Mouse (Mus musculus): ENCODE results near the gene 6030445D17Rik. TPM values are rescaled to one million over a fixed set of nuclear protein-coding genes. Genes with fewer than 3 reads are reported as not detected.

Gene 6030445D17Rik
- polyA plus RNA-seq (2012; rRNA removed) = 0.34 and 0.36 TPM in 2 replicates

GRCm38 (mm10) chr4:136462086-136462838 lies at the start of gene 6030445D17Rik:
TSS of gene 6030445D17Rik (plus strand) at chr4:136462250.
- peak in 1 of 2 experiments; percentile 68 for DNase-seq (ENCODE audit: extremely low spot score in 1 of 2, low spot score in 1 of 2)

DNA sequence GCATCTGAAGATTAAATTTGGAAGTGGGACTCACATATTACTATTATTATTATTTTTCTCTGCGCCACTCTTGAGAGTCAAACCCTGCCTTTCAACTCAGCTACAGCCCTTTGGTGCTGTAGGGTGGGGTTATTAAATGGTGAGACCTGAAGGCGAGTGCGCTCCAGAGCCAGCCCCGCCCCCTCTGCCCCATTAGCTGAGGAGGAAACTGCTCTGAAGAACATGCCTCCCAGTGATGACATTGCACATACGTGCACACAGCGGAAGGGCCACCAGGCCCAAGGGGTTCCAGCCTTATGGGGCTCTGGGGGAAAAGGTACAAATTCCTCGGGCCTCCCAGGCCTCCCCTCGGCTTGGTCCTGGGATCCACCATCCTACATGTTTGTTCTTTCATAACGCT lies 46.6 kb upstream of the 6030445D17Rik start:
- no peak for DNase-seq (ENCODE audit: extremely low spot score in 1 of 2, low spot score in 1 of 2)

DNA sequence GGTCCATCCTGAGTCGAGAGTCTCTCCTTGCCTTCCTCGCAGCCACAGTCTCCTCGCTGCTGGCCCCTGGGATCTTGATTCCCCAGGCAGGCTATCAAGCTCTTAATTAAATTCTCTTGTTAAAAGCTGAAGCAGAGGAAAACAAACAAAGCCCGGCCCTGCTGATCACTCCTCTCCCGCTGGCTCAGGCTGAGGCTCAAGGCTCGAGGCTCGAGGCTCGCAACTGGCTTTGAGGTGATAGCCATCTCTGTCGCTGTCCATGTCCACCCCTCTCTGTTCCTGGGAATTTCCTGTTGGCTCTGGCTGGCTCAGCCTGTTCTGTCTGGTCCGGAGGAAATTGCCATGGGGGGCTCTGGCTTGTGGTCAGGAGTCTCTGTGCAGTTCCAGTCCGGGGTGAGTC lies 43.1 kb upstream of the 6030445D17Rik start:
- no peak for DNase-seq (ENCODE audit: extremely low spot score in 1 of 2, low spot score in 1 of 2)

DNA sequence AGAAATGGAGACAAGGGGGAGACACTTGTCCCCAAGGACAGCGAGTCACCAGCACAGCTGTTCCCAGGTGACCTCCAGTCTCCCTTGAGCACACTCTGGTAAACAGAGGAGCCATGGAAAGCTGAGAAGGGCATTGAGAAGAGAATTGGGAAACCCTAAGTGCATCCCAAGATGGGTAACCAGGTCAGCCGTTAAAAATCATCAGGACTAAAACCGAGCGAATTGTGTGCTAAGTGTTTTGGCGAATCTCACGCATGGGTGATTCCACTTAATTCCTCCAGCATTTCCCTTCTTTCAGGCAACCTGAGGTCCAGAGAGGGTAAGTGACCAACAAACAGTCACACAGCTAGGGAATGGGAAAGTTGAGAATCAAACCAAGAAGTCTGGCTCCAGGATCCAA lies 42.7 kb upstream of the 6030445D17Rik start:
- DNase-seq (ENCODE audit: extremely low spot score in 1 of 2, low spot score in 1 of 2) = no peak

DNA sequence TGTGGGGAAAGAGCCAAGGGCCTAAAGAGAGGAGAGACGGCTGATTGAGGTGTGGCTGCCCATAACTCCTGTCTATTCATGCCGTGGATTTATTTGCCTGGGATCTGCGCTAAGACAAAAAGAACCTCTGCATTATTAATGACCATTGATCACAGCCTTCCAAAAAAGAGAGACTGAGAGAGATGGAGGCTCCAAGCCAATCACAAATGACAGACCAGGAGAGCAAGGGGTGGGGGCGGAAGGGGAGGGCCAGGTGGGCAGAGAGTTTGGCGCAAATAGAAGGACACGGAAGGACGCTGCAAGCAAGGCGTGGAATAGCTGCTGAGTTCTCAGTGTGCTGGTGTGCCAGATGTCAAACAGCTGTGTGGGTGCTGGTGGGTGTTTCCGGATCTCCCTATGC lies 38.8 kb upstream of the 6030445D17Rik start, which contains the start of gene Htr1d:
TSS of gene Htr1d (plus strand) at position 301 of the 400 bp plus-strand sequence.
- DNase-seq (ENCODE audit: extremely low spot score in 1 of 2, low spot score in 1 of 2) = no peak

DNA sequence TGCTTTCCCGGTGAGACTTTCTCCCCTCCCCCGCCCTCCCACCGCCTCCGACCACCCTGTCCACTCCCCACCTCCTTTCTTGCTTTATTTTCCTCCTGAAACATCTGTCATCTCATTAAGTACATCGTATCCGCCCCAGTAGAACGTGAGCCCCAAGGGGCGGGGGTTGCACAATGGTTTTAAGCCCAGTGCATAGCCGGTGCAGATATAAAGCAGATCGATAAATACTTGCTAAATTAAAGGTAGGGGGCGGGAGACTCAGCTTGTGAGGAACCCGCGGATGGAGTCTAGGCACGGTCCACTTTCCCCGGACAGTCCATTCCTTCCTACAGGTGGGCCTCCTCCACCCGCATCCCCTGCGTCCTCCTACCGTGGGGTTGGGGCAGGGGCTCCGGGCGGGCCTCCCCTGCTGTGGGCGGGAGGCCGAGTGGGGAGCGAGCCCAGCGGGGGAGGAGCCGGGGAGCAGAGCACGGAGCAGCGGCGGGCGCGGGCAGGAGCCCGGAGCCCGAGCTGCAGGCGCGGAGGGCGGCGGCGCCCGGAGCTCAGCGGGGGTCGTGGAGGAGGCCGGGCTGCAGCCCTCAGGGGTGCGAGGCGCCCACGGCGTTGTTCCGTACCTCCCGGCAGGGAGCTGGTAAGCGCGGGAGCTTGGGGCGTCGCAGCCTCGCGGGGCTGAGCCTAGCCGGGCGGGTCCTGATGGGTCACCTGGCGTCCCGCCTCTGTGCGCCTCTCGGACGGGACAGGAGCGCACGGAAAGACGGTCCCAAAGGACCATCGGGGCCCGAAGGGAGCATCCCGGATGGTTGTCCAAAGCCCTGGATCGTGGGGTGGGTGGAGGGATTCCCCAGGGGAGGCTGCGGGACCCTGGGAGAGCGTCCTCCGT lies 37.7 kb upstream of the 6030445D17Rik start:
- no peak for DNase-seq (ENCODE audit: extremely low spot score in 1 of 2, low spot score in 1 of 2)

DNA sequence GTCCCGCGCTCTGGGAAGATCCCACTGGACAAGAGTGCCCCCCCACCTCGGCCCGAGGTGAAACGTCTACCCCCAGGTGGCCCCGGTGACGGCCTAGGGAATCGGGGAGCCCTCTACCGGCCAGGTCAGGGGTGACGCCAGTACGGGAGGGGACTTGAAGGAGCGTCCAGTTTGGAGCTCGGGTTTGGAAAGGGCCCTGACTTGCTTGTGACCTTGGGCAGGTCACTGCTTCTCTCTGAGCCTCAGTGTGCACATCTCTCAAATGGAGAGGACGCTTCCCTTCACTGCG lies 37.1 kb upstream of the 6030445D17Rik start:
- DNase-seq (ENCODE audit: extremely low spot score in 1 of 2, low spot score in 1 of 2) = no peak

- DNase-seq (ENCODE audit: extremely low spot score in 1 of 2, low spot score in 1 of 2) = no peak
Observed at GRCm38 (mm10) chr4:136430609-136431375, 31.3 kb upstream of the 6030445D17Rik start.

GRCm38 (mm10) chr4:136431376-136431693 lies 30.7 kb upstream of the 6030445D17Rik start:
- peak in 1 of 2 experiments; percentile 68 for DNase-seq (ENCODE audit: extremely low spot score in 1 of 2, low spot score in 1 of 2)

GRCm38 (mm10) chr4:136434029-136434428 lies 28.0 kb upstream of the 6030445D17Rik start:
- DNase-seq (ENCODE audit: extremely low spot score in 1 of 2, low spot score in 1 of 2) = no peak

DNA sequence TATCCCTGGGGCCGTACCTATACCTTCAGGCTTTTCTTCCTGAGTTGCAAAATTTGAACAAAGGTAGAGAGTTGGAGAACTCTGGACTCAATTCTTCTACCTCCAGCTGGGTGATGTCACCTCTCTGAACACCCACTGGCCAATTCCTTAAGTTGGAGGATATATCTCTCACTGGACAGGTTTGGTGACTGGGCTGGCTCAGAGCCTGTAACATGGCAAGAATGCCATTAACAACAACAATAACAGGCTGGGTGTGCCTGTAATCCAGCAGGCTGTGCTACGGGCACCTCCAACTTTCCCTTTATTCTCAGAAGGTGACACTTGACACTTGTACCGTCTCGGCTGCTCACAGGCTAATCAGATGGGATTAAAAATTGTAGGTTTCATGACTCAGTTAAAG lies 22.9 kb upstream of the 6030445D17Rik start:
- no peak for DNase-seq (ENCODE audit: extremely low spot score in 1 of 2, low spot score in 1 of 2)

- no peak for DNase-seq (ENCODE audit: extremely low spot score in 1 of 2, low spot score in 1 of 2)
Observed at GRCm38 (mm10) chr4:136441354-136442043, 20.6 kb upstream of the 6030445D17Rik start.

DNA sequence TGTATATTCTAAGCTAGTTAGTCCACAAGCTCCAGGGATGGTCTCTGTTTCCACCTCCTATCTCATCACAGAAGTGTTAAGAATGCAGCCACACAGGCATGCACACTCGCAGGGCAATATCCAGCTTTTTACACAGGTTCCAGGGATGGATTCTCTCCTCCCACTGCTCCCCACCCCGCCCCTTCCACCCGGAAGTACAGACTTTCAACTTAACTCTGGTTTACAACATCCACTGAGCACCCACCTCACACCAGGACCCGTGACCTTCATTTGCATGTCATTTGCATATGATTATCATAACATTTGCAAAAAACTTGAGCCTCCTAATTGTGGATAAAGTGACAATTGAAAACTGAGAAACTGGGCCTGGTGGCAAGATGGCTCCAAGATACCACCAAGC lies 17.5 kb upstream of the 6030445D17Rik start:
- no peak for DNase-seq (ENCODE audit: extremely low spot score in 1 of 2, low spot score in 1 of 2)

DNA sequence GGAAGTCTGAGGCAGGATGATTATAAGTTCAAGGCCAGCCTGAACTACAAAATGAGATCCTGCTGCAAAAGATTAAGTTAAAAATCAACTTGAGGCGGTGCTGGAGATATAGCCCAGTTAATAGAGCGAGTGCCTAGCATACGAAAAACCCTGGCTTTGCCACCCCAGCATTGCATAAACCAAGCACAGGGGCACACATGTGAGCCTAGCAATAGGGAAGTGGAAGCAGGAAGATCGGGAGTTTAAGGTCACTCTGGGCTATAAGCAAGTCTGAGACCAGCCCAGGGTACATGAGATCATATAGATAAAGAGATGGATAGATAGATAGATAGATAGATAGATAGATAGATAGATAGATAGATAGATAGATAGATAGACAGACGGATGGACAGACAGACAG lies 12.3 kb upstream of the 6030445D17Rik start:
- no peak for DNase-seq (ENCODE audit: extremely low spot score in 1 of 2, low spot score in 1 of 2)

DNA sequence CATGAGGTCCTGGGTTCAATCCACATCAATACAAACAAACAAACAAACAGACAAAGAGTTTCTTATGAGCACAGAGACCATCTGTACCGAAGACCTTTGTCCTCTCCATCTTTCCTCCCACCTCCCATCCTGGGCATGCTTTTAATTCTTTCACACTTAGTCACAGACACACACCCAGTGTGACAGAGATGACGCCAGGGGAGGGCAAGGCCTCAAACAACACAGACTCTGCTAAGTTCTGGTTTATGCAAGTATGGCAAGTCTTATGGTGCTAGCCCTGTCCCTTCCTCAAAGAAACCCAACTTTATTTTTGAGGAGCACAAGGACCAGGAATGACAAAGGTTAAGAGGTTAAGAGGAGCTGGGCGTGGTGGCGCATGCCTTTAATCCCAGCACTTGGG lies 11.8 kb upstream of the 6030445D17Rik start:
- no peak for DNase-seq (ENCODE audit: extremely low spot score in 1 of 2, low spot score in 1 of 2)

DNA sequence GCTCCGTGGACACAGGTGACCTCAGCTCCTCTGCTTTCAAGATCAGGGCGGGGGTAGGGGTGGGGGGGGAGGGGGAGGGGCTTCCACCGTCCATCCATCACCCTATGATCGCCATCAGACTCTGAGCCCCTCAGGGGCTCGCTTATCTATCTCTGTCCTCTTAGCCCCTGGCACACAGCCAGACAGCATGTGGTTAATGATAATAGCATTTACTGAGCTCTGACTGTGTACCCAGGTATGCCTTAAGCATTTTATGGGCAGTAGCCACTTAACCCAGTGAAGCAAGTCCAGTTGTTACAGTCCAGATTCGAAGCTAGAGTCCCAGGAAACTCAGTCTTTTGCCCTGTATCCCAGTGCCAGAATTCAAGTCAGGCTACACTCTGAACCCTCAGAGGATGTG lies 10.5 kb upstream of the 6030445D17Rik start:
- no peak for DNase-seq (ENCODE audit: extremely low spot score in 1 of 2, low spot score in 1 of 2)

- DNase-seq (ENCODE audit: extremely low spot score in 1 of 2, low spot score in 1 of 2) = no peak
Observed at GRCm38 (mm10) chr4:136452286-136452685, 9.8 kb upstream of the 6030445D17Rik start.

DNA sequence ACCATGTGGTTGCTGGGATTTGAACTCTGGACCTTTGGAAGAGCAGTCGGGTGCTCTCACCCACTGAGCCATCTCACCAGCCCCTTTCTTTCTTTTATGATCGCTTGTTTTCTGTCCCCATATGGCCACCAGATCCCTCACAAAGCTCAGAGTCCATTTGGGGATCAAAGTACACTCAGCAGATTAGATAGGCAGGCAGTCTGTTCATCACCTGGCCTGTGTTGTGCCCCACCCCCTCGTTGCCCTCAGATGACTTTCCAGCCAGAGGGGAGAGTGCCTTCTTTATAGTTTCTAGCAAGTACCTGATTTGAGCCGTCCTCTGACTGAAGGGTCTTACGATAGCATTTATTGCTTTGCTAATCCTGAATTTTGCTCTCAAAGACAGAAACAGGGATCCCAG lies 9.3 kb upstream of the 6030445D17Rik start:
- DNase-seq (ENCODE audit: extremely low spot score in 1 of 2, low spot score in 1 of 2) = no peak

DNA sequence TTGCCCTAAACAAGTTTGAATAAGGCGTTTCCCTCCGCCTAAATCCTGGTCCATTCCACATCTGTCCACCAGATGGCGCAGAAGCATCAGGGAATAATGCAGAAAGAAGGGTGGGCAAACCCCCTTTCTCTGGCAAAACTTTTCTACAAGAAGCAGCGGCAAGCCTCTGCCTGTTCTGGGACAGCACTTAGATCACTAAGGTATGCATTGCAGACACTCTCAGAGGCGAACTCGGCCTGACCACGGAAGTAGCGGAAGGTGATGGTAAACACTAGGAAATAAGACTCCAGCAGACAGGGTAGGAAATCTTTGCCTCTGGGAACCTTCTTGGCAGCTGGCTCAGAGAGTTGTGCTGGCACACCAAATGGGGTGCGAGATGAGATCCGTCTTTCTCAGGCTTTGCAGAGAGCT lies 7.2 kb upstream of the 6030445D17Rik start:
- DNase-seq (ENCODE audit: extremely low spot score in 1 of 2, low spot score in 1 of 2) = peak; percentile 41 to 91

DNA sequence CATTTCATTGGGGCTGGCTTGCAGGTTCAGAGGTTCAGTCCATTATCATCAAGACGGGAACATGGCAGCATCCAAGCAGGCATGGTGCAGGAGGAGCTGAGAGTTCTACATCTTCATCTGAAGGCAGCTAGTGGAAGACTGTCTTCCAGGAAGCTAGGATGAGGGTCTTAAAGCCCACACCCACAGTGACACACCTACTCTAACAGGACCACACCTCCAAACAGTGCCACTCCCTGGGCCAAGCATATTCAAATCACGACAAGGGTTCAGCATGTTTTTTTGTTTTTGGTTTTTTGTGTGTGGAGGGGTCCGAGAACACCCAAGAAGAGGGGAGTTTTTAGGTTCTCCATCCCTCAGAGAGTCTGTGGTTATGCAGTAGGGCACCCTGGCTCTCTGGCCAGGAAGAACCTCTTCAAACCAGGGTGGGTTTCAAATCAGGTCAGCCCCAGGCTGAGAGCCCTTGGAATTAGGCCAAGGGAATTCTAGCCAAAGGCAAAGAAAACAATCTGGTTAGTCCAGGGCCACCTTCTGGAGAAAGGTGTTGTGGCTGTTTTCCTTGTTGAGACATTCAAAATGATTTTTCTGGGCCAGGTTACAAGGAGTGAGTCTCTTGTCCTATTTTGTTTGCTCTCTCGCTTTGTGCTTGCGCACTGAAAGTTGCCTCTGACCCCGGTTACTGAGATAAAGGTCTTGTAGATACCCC lies 5.4 kb upstream of the 6030445D17Rik start:
- no peak for DNase-seq (ENCODE audit: extremely low spot score in 1 of 2, low spot score in 1 of 2)

Data from frontal cortex, adult 2 months (tissue).